Mouse (Mus musculus): ENCODE results near the gene Rnaseh2b.

DNA sequence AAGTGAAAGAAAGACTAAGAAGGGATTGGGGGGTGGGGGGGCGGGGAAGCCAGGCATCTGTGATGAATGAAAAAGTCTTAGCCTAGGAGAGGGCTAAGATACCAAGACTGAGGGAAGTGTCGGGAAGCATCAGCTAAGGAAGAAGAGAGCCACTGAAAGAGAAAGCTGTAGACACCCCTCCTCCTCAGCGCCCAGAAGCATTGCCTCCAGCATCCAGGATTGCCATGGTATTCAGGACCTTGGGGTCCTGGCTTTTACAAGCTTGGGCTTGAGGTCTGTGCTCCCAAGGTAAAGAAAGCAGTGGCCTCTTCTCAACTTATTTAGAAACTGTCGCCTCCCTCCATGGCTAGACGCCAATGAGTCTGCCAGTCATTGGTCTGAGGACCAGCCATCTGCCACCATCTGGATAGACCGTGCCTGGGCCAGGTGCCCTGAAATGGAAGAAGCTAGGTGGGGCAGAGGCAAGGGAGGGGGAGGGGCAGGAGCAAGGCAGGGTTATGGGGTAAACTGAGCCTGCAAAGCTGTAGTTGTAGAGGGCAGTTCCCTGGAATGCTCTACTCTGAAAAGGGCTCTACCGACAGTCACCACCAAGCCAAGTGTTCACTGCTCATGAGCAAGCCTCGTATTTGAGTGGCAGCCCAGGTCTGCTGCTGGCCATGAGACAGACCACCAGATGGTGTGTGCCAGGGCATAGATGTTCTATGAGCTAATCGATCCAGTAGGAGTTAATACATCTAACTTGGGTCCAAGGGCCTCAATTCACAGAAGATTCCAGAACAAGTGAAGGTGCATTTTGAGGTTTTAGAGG is 97.5 kb downstream of the Rnaseh2b start:
- TF ChIP-seq GATA1 (IDR thresholded peaks at IDR 0.05; ENCODE audit: borderline replicate concordance, low read length) (no peak), FLI1 (IDR thresholded peaks at IDR 0.05; ENCODE audit: low read length) (no peak)
